Comparison of ENCODE assay signal across 17 mouse cellular contexts in the genomic region with DNA sequence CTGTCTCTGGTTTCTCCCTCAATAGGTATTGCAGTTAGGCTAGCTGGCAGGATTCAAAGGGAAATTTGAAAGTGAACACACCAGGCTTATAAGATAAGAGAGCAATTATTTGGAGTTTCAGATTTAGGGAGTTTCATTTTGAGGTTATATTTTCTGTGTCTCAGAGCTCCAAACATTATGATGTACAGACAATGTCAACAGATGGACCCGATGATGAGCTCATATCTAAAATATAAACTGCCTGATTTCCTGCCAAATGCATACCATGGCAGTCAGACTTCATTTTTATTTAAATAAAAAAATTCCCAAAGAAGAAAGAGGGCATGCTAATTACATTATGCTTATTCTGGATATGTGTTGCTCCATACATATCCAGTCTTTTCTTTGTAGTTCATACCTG.
"Had no signal": no experiment of that assay in that cellular context is flagged by ENCODE, and none has a peak within 500 bp of the region (broad histone marks: within the 10 kb centered on the region; RNA-seq: fewer than 3 reads in every experiment).

No protein-coding gene starts in this region.

- H3K27me3 ChIP-seq: limb, embryonic 13.5 days; liver, embryonic 12.5 days; liver, embryonic 15.5 days; lung, embryonic 15.5 days; megakaryocyte, embryonic 14.5 days had no signal

- H3K9me3 ChIP-seq: limb, embryonic 10.5 days; limb, embryonic 13.5 days; liver, embryonic 12.5 days; liver, embryonic 15.5 days; lung, embryonic 15.5 days; megakaryocyte, embryonic 14.5 days; midbrain, embryonic 10.5 days had no signal

- H3K36me3 ChIP-seq: limb, embryonic 10.5 days; limb, embryonic 13.5 days; liver, embryonic 12.5 days; liver, embryonic 15.5 days; lung, embryonic 15.5 days; midbrain, embryonic 10.5 days had no signal

- H3K4me1 ChIP-seq: limb, embryonic 10.5 days; limb, embryonic 13.5 days; liver, embryonic 12.5 days; liver, embryonic 15.5 days; lung, embryonic 15.5 days; megakaryocyte, embryonic 14.5 days; midbrain, embryonic 10.5 days had no signal

- ATAC-seq: liver, embryonic 12.5 days had no signal

- H3K4me2 ChIP-seq: limb, embryonic 13.5 days; liver, embryonic 12.5 days; liver, embryonic 15.5 days; lung, embryonic 15.5 days had no signal

- H3K4me3 ChIP-seq: limb, embryonic 10.5 days; limb, embryonic 13.5 days; liver, embryonic 12.5 days; liver, embryonic 15.5 days; lung, embryonic 15.5 days; megakaryocyte, embryonic 14.5 days; midbrain, embryonic 10.5 days had no signal

- DNase-seq: kidney, postnatal 14 days; kidney, postnatal 4 days; liver; lung, adult 18-20 months; lung, postnatal 10 days; lung, postnatal 36 days; midbrain, embryonic 14.5 days; thymus, adult 2 months; thymus, postnatal 14 days; thymus, postnatal 4 days had no signal

- H3K27ac ChIP-seq: limb, embryonic 10.5 days; limb, embryonic 13.5 days; liver, embryonic 12.5 days; liver, embryonic 15.5 days; lung, embryonic 15.5 days; midbrain, embryonic 10.5 days had no signal

- H3K9ac ChIP-seq: limb, embryonic 13.5 days; liver, embryonic 12.5 days; liver, embryonic 15.5 days; lung, embryonic 15.5 days had no signal
